Mouse (Mus musculus) erythroblast, adult 5-6 weeks (primary cell): ENCODE measurements around the gene Gm5089. TPM values are rescaled to one million over a fixed set of nuclear protein-coding genes. Genes with fewer than 3 reads are reported as not detected.
"Not testable (repeated sequence)": the region's sequence is repeated elsewhere in the genome, so short reads cannot be mapped to it uniquely, and the experiment has no call there.

Source experiments
- ATAC-seq: replicated peaks from 2 replicates; pipeline ENCODE4 v1.8.0; 2016; ENCODE audit warnings: moderate number of reproducible peaks, mild to moderate bottlenecking, moderate TSS enrichment, inconsistent platforms; ENCODE audit not compliant: poor library complexity, low FRiP score, severe bottlenecking
- total RNA-seq, 2 experiments: library from RNA; stranded (forward) in 1 of 2; stranded (reverse) in 1 of 2; fragments of 150-400 nt in 1 of 2; fragments of 200-764, 138-1000 nt in 1 of 2; gene quantifications; 2 replicates each; pipeline versions ENCODE4 v1.2.3 to v1.2.4; 2015 to 2017; ENCODE audit warnings: low replicate concordance in 2 of 2

Gene Gm5089
- total RNA-seq, 2 experiments from 2014 or later, result not detected

DNA sequence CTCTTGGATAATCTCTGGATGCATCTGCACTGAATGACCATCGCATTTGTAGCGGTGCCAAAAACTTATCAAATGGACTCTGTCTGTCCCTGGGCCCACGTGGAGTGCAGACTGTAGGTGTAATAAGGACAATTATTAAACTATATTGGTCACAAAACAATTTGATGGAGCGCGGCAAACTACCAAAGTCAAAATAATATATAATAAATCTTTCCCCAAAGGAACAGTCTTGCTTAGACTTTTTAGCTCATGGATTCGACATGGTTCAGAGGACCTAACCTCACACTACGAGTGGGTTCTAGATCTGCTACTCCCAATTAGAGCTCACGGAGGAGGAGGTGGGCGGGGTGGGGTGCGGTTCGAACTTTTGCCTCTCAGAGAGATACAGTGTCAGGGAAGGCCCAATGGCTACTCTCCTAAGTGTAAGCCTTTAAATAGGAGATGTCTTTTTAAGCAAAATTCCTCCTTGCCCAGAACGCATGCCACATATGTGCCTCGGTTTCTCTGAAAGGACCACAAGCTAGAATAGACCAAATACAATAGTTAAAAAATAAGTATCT is 15.1 kb upstream of the Gm5089 start:
- ATAC-seq, result no peak

GRCm38 (mm10) chr14:122464763-122465741 is 14.1 kb upstream of the Gm5089 start, which contains the start of gene Zic5:
Zic5 (minus strand) TSS chr14:122465677.
- no peak for ATAC-seq

DNA sequence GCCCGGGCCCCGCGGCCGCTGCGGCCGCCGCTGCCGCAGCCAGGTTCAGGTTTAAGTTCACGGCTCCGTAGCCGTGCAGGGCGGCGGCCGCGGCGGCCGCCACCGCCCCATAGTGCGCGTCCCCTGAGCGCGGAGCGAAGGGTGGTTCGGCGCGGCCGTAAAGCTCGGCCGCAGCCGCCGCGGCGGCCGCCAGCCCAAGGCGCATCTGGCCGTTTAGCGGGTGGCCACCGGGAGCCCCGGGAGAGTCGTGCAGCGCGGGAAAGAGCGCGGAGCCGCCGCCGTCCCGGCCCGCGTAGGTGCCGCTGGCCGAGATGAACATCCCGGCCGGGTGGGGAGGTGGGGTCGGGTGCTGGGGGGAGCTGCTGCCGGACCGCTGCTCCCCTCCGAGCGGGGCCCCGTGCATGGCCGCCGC is 13.4 kb upstream of the Gm5089 start:
- no peak for ATAC-seq

DNA sequence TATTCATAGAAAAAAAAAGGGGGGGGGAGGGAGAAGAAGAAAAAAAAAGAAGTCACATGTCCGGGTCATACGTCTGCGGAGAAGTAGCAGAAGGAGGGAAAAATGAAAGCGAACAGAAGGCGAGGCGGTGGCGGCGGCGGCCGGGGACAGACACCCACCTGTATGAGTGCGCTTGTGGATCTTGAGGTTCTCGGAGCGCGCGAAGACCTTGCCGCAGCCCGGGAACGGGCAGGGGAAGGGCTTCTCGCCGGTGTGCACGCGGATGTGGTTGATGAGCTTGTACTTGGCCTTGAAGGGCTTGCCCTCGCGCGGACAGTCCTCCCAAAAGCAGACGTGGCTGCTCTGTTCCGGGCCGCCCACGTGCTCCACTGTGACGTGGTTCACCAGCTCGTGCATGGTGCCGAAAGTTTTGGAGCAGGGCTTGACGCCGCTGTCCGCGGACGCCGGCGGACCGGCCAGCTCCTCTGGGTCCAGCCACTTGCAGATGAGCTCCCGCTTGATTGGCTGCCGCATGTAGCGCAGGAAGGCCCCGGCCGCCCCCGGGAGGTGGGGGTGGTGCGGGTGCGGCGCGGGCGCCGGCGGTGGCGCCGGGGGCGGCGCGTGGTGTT is 12.9 kb upstream of the Gm5089 start:
- ATAC-seq, result not testable (repeated sequence)

DNA sequence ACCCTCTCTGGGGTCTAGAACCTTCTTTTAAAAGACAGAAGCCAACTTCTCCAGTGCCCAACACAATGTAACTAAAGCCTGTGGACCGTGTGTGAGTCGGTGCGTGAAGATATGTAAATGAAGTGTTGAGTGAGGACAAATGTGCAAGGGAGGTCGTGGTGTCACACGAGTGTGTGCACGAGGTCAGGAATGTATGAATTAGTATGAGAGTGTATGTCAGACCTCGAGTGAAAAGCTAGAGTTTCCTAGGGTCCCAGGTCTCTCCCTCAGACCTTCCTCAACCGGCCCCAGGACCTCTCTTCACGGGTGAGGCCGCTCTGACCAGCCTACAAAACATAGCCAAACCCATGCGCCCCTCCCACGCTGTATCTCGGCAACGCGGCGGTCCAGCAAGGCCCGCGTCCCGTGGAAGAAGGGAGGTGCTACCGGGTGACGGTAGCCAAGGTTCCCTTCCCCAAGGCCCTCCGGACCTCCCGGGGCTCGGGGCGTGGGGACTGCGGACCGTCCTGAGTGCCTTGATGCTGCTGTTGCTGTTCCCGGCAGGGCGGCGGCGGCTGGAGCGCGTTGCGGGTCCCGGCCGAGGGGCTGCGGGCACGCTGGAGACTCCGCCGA is 12.3 kb upstream of the Gm5089 start:
- no peak for ATAC-seq

DNA sequence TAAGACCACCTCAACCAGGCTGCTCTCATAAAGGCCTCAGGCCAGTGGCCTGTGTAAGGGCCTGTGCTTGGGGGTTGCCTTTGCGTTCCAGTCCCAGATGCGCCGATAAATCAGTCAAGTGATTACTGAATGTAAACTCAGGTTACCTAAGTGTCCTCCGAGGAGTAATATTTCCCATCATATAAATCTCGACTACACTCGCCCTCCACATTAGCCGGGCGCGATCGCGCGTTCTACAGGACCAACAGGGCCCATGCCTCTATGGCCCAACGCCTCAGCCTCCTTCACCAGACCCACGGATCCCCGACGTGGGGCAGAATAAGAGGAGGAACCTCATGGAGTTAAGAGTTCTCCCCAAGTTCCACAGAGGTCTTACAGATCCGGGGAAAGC is 11.8 kb upstream of the Gm5089 start:
- no peak for ATAC-seq

GRCm38 (mm10) chr14:122461966-122462365 is 11.1 kb upstream of the Gm5089 start:
- no peak for ATAC-seq

DNA sequence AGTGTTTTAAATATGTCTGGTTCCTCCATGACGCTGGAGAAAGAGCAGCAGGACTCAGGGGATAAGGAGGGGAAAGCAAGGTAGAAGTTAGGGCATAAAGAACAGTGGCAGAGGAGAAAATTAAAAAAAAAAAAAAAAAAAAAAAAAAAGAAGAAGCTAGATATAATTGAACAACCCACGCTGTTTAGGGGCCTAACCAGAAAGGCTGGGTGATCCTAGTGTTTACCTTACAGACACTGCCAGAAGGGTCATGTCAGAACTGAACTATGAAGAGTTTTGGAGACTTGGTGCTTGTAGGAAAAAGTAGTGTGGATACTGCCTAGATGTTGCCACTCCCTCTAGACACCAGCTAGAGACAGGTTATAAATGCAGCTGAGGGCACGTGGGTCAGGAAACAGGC is 10.6 kb upstream of the Gm5089 start:
- ATAC-seq, result no peak

GRCm38 (mm10) chr14:122460226-122460625 is 9.3 kb upstream of the Gm5089 start:
- ATAC-seq, result no peak

DNA sequence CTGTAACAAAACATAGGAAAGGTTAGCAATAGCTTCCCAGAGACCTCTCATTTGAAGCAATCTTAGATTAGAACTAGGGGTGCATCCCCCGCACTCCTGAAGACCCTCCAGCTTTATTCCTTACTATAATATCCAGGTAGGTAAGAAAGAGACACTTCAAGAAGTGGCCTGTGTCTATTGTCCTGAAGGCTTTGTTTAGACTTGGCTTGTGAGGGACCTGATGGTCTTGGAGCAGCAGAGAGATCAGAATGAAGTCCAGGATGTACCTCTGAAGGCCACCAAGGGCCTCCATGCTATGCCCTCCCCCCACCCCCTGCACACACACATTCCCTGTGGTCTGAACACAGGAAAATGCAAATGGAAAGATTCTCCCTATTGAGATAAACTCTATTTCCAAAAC is 8.9 kb upstream of the Gm5089 start:
- no peak for ATAC-seq

- ATAC-seq, result not testable (repeated sequence)
These were observed 8.4 kb upstream of the Gm5089 start for GRCm38 (mm10) chr14:122459332-122459731.

GRCm38 (mm10) chr14:122455562-122455958 is 4.6 kb upstream of the Gm5089 start:
- ATAC-seq, result no peak

DNA sequence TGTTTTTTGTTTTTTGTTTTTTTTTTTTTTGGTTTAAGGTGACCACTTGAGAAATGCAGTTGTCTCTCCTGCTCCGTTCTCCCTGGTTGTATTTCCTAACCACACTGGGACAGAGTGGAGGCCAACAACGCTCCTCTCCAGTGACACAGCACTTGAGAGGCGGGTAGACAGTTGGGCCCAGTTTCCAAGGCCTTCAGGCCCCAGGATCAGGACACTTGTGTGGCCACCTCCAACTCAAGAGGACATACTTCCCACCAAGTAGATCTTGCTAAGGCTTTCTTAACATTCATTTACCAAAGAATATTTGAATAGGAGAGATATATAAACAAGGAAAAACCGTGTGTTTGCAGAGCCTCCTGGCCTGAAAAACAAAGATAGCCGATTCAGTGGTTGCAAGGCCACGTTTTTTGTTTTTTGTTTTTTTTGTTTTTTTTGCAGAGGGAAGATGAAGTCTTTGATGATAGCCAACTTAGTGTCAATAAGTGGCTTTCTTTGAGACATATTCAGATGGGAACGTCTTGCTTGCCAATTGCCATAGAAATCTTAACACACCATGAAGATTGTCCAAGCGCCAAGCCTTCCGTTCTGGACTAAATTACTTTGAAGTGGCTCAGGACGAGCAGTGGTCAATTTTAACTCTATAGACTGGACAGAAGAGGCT is 4.1 kb upstream of the Gm5089 start:
- no peak for ATAC-seq

- no peak for ATAC-seq
These were observed 3.3 kb upstream of the Gm5089 start for GRCm38 (mm10) chr14:122453996-122454738.

DNA sequence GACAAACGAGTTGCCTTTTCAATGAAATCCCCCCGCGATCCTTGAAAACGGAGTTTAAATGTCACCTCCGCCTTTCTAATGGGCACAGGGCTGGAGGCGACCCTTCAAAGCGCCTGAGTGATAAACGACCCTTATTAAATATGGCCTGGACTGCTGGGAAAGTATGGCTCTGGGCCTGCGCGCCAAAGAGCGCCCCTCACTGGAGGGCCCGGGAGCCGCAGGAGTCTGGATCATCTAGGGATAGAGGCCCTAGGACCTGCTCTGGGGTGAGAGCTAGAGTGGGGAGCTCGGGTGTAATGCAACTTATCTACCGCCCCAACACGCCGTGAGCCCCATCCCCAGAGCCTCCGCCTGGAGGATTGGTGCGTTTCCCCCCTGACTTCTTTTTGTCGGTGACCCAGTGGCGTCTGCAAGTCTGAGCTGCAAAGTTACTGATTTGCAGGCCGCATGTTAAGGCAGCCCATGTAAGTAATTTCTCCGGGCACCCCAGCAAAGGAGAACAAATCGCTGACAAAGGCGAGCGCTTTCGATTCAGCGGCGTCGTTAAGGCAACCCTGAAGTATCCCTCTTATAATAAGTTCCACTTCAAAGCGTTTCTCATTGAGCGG is 2.6 kb upstream of the Gm5089 start:
- ATAC-seq, result no peak

DNA sequence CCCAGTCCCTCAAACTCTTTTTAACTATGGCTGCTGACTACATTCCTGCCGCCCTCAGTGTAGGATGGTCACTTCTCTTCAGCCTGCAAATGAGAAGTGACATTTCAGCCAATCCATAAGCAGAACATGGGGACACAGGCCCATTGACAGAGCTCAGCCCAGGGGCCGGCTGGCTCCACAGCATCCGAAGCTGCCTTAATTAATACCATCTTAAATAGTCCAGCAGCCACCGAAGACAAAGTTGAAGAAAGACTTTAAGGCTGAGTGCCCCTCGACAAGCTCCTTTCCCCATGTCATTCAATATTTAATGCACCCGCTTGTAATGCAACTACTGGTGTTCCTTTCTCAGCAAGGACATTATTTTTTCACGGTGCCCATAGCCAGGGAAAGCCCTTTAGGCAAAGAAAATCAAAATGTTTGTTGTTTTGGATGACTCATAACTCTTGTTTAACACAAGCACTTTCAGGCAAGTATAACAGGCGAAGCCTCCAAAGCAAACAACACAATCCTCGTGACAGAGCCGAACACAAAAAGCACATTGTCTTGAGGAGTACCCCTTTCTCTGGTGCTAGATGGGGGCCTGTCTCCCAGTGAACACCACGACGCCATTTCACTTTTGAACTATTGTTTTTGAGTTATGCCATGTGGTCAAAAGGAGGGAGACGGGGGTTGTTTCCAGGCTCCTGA is 1.9 kb upstream of the Gm5089 start:
- no peak for ATAC-seq

DNA sequence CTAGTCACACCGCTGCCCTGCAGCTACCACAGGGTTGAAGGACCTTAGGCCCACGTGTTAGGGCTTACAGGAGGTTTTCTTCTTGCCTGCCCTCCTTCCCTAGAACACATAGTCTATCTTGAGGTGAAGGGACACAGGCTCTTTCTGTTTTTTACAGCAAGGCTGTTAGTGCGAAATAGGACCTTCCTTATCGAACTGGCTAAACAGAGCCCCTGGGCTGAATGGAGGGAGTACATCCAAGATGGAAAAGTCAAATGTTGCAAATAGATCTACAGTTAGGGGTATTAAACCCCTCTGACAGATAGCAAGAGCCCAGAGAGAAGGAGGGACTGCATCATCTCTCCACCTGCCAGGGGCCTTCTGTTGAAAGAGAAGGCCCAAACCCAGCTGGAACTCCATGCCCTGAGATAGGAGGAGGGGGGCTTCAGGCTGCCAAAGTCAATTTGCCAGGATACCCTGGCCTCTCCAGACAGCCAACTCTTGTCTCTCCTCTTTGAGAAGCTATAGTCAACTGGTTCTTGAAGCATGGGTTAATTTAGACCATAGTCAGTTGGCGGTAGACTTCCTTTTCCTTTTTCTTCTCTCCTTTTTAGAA is 733 bp upstream of the Gm5089 start:
- no peak for ATAC-seq
